Comparison of ENCODE assay signal across 9 mouse cellular contexts in the genomic region with DNA sequence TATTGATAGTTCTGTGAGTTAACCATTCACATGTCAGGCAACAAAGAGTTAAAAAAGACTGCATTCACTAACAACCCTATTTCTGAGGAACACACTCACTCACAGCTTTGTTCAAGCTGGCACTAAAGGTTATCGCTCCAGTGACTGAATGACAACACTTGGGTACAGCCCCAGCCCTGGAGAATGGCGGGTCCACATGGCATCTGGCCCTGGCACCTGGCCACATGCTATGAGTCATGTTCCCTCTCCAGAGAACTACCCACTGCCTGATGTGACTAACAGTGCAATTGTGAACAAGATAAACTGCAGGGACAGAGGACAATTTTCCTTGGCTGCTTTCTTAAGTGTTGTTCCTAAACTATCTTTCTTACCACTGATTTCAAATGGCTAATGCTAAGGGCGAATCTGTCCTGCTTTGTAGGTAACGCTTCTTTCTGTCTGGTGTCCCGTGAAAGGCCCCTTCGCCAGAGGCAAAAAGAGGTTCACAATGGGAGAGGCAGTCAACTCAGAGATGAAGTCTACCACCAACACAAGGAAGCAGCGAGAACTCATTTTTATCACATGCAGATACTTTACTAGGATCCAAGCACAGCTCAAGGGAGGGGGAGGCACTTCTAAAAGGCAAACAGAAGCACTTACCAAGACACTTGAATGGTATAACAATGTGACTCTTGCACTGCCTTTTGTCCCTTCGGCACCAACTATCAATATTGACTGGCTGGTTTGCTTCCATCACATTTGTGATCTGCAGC. TPM values are rescaled to one million over a fixed set of nuclear protein-coding genes. Genes with fewer than 3 reads are reported as not detected.
DNase-seq lines count a peak whose midpoint lies in the region; ATAC-seq and TF ChIP-seq lines count a peak whose summit lies in the region.
"Had no signal": no experiment of that assay in that cellular context is flagged by ENCODE, and none has a peak within 500 bp of the region (broad histone marks: within the 10 kb centered on the region; RNA-seq: fewer than 3 reads in every experiment).

No protein-coding gene starts in this region.

- H3K9ac ChIP-seq in midbrain, postnatal 0 days (replicated peaks; ENCODE audit: low read length, poor library complexity, severe bottlenecking), result no peak overlapping the region
- no peak overlapping the region for H3K9ac ChIP-seq in midbrain, embryonic 16.5 days (ENCODE audit: low read depth, low read length)
- H3K9ac ChIP-seq in limb, embryonic 15.5 days, result no peak overlapping the region
- H3K9ac ChIP-seq: midbrain, embryonic 12.5 days had no signal

- no peaks in the 10 kb centered on the region for H3K4me1 ChIP-seq in midbrain, postnatal 0 days (ENCODE audit: insufficient read depth, low read length)
- H3K4me1 ChIP-seq in midbrain, embryonic 16.5 days (ENCODE audit: control insufficient read depth, insufficient read depth, low read length), result no peaks in the 10 kb centered on the region
- H3K4me1 ChIP-seq in limb, embryonic 15.5 days, result peaks cover 19% of the 10 kb centered on the region; the same call in 1 of the 2 replicates
- H3K4me1 ChIP-seq: midbrain, embryonic 12.5 days had no signal

- peak; percentile 63; the same call in 1 of the 2 replicates for ATAC-seq in midbrain, postnatal 0 days (ENCODE audit: low FRiP score)
- no peak for ATAC-seq in midbrain, embryonic 16.5 days
- no peak for ATAC-seq in limb, embryonic 15.5 days (ENCODE audit: insufficient number of reproducible peaks, low FRiP score, low TSS enrichment, low read depth)

- no peak overlapping the region for H3K27ac ChIP-seq in midbrain, postnatal 0 days (ENCODE audit: low read depth, low read length)
- H3K27ac ChIP-seq in midbrain, embryonic 16.5 days (ENCODE audit: low read length), result no peak overlapping the region
- peak overlapping the region; percentile 33; the same call in 1 of the 2 replicates for H3K27ac ChIP-seq in limb, embryonic 15.5 days
- H3K27ac ChIP-seq: midbrain, embryonic 12.5 days had no signal

- WGBS in midbrain, postnatal 0 days, result 79% methylated on average over 8 of the region's 8 CpGs
- 80% methylated on average over 8 of the region's 8 CpGs for WGBS in midbrain, embryonic 16.5 days
- WGBS in limb, embryonic 15.5 days, result 74% methylated on average over 8 of the region's 8 CpGs

- H3K36me3 ChIP-seq in midbrain, postnatal 0 days (ENCODE audit: insufficient read depth, low read length), result peaks cover 10% of the 10 kb centered on the region; the same call in 1 of the 2 replicates
- no peaks in the 10 kb centered on the region for H3K36me3 ChIP-seq in midbrain, embryonic 16.5 days (ENCODE audit: control insufficient read depth, insufficient read depth, low read length)
- H3K36me3 ChIP-seq in limb, embryonic 15.5 days, result 0 out of 2 replicates have a peak, but pooled peaks cover 10% of the 10 kb centered on the region

- TF ChIP-seq CTCF in midbrain, postnatal 0 days (IDR thresholded peaks at IDR 0.05), result no peak

- peak; percentile 83 for DNase-seq in midbrain, postnatal 0 days (ENCODE audit: low spot score)
- DNase-seq in cerebellum, postnatal 25 days, result peak; percentile 84 to 91
- DNase-seq in heart, adult 18-20 months, result peak; percentile 92 to 93
- peak; percentile 64 for DNase-seq in kidney, adult 9 months
- DNase-seq in right cerebral cortex, postnatal 10 days (ENCODE audit: low spot score in 2 of 2), result peak; percentile 81 to 82
- no peak for DNase-seq in embryo, embryonic 10 days (ENCODE audit: low spot score)

- no peaks in the 10 kb centered on the region for H3K27me3 ChIP-seq in midbrain, postnatal 0 days (ENCODE audit: insufficient read depth, low read length)
- H3K27me3 ChIP-seq in midbrain, embryonic 16.5 days (ENCODE audit: control insufficient read depth, insufficient read depth, low read depth, low read length), result no peaks in the 10 kb centered on the region
- no peaks in the 10 kb centered on the region for H3K27me3 ChIP-seq in limb, embryonic 15.5 days
- H3K27me3 ChIP-seq: midbrain, embryonic 12.5 days had no signal

- H3K4me2 ChIP-seq in midbrain, postnatal 0 days (ENCODE audit: low read depth, low read length, poor library complexity, severe bottlenecking), result no peak overlapping the region
- H3K4me2 ChIP-seq in midbrain, embryonic 16.5 days (ENCODE audit: low read length), result no peak overlapping the region
- no peak overlapping the region for H3K4me2 ChIP-seq in limb, embryonic 15.5 days
- H3K4me2 ChIP-seq: midbrain, embryonic 12.5 days had no signal

- H3K9me3 ChIP-seq in midbrain, postnatal 0 days (ENCODE audit: low read length), result no peaks in the 10 kb centered on the region
- H3K9me3 ChIP-seq in midbrain, embryonic 16.5 days (replicated peaks; ENCODE audit: control insufficient read depth, low read length, poor library complexity, severe bottlenecking), result no peaks in the 10 kb centered on the region
- no peaks in the 10 kb centered on the region for H3K9me3 ChIP-seq in limb, embryonic 15.5 days
- H3K9me3 ChIP-seq: midbrain, embryonic 12.5 days had no signal

- no peak overlapping the region for H3K4me3 ChIP-seq in midbrain, postnatal 0 days (ENCODE audit: low read depth, low read length)
- H3K4me3 ChIP-seq in midbrain, embryonic 16.5 days (ENCODE audit: low read depth, low read length), result no peak overlapping the region
- no peak overlapping the region for H3K4me3 ChIP-seq in limb, embryonic 15.5 days
- H3K4me3 ChIP-seq: midbrain, embryonic 12.5 days had no signal

RNA-seq across cellular contexts. Expression of gene Aplp2, which starts 35.1 kb away (rescaled TPM):
- total RNA-seq in midbrain, postnatal 0 days (2014; rRNA removed), result 379 and 425 TPM in 2 replicates
- 406 and 441 TPM in 2 replicates for polyA plus RNA-seq in midbrain, postnatal 0 days (2015; fragmentation: Nextera tagmentation; extraction: Ambion mirVana)
- polyA plus RNA-seq in midbrain, embryonic 16.5 days (2015; fragmentation: Nextera tagmentation; extraction: Ambion mirVana), result 361 and 403 TPM in 2 replicates
- 100 to 1,000 TPM; 318 to 322 TPM for total RNA-seq in heart, adult 18-20 months (2021)
- polyA plus RNA-seq in limb, embryonic 15.5 days (2015; fragmentation: Nextera tagmentation; extraction: Ambion mirVana), result 219 and 230 TPM in 2 replicates

RNA-seq across cellular contexts. Expression of gene St14, which starts 44.9 kb away (rescaled TPM):
- 1.4 and 1.9 TPM in 2 replicates for total RNA-seq in midbrain, postnatal 0 days (2014; rRNA removed)
- 1.2 and 1.5 TPM in 2 replicates for polyA plus RNA-seq in midbrain, postnatal 0 days (2015; fragmentation: Nextera tagmentation; extraction: Ambion mirVana)
- 0.96 and 1.3 TPM in 2 replicates for polyA plus RNA-seq in midbrain, embryonic 16.5 days (2015; fragmentation: Nextera tagmentation; extraction: Ambion mirVana)
- under 1 TPM; 0.32 to 0.49 TPM for total RNA-seq in heart, adult 18-20 months (2021)
- 20.5 and 21.8 TPM in 2 replicates for polyA plus RNA-seq in limb, embryonic 15.5 days (2015; fragmentation: Nextera tagmentation; extraction: Ambion mirVana)
